Mouse (Mus musculus): Measurements from ENCODE around the gene Gm30083.

Gm30083 gene

GRCm38 (mm10) chr14:33959341-33959740 lies 55.6 kb downstream of the Gm30083 start:
- DNase-seq (ENCODE audit: low read depth, low spot score) = no peak

- DNase-seq (ENCODE audit: low read depth, low spot score) = no peak
Observed at GRCm38 (mm10) chr14:33958841-33959240, 56.1 kb downstream of the Gm30083 start.

DNA sequence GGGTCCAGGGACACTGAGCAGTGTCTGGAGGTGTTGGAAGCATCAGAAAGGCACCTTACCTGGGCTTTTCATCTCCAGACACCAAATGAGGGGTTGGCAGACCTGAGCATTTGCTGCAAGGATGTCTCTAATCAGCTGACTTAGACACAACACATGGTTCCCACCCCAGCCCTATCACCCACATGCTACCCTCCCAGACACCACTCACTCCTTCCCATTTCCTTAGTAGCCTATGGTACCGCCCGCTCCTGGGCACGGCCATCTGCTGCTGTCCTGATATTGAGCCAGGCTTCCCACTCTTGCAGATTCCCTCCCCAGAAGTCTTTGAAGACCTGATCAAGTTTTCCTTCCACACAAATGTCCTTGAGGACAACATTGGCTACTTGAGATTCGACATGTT lies 56.8 kb downstream of the Gm30083 start:
- DNase-seq (ENCODE audit: low read depth, low spot score) = no peak

DNA sequence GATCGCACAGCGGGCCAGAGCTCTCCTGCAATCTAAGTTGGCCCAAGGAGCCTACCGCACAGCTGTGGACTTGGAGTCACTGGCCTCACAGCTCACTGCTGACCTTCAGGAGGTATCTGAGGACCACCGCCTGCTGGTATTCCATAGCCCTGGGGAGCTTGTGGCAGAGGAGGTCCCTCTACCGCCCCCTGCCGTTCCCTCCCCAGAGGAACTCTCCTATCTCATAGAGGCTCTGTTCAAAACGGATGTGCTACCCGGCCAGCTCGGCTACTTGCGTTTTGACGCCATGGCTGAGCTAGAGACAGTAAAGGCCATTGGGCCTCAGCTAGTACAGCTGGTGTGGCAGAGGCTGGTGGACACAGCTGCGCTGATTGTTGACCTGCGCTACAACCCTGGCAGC lies 58.9 kb downstream of the Gm30083 start:
- no peak for DNase-seq (ENCODE audit: low read depth, low spot score)

GRCm38 (mm10) chr14:33953761-33954160 lies 61.2 kb downstream of the Gm30083 start, which contains the start of gene Rbp3:
Gene Rbp3, plus strand, starts transcription at chr14:33954003.
- DNase-seq (ENCODE audit: low read depth, low spot score) = no peak

DNA sequence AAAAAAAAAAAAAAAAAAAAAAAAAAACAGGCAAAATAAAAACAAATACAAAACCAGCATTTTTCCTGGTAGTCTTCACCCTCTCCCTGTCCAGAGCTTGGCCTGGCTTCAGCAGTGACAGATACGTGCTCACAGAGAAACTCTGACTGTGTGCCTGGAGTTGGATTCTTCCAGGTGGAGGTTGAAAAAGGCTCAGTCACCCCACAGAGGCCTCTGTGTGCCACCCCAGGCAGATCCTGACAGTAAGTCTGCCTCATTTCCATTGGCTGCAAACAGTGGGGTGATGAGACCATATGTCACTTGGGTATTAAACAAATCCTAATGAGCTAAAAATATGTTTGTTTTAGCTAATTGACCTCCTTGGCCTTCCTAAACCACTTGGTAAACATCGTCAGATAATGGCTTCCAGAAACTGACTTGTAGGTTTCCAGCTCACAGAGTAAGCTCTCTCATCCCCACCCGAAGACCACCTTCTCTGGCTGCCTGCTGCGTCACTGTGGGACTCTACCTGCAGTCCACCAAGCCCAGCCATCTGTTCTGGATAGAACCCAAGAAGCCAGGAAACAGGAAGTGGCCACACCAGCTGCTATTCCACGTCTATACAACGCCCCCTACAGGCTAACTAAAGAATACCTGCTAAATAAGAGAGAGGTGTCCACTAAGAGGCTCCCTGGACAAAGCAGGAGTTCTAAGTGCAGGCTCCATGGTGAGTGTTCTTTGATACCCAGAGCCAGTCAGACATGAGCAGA lies 62.6 kb downstream of the Gm30083 start:
- DNase-seq (ENCODE audit: low read depth, low spot score) = no peak

DNA sequence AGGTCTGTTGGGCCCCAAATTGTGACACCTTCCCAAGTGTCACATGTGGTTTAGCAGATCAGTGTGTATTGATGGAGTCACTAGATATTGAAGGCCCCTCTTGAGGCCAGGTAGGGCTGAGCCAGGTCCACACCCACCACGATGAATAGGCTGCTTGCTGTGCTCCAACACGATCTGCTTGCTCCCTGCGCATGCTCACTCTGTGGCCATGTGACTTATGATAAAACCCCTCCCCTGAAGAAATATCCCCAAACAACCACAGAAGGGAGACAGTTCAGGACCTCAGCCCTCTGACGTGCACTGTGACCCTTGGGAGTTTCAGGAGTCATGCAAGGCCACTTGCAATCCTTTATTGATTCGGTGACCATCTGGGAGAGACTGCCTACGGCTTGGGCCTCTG lies 68.9 kb downstream of the Gm30083 start:
- DNase-seq (ENCODE audit: low read depth, low spot score) = no peak

DNA sequence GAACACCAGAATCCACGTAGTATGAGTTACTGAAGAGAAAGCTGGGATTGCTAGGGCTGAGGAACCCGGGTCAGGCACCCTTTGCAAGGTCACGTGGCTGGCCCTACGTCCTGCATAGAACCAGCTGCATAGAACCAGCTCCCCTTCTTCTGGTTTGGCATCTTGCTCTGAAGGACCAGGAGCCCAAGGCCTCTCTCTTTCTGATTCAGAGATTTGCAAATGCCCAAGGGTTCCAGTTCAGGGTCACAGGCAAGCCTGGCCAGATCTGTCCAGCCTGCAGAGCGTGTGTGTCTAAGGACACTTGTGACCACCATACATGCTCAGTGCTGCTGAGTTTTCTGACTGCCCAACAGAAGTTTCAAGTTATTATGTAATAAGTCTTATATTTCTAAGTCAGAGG lies 72.8 kb downstream of the Gm30083 start:
- no peak for DNase-seq (ENCODE audit: low read depth, low spot score)

DNA sequence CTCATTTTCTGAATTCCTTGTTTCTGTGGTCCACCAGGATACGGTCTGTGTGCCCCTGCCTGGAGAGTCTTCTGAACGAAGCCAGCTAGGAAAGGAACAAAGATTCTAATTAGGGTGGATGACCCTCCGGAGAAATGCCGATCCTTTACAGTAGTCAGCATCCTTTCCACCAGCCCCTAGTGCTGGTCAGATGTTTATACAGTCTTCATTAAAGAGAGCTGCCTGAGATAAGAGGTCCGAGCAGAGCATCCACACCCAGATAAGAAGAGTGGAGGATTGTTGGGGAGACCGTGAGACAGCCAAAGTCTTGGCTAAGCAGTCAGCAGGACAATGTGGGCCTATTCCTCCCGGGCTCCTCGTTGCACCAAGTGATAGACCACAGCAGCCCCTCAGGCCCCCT lies 74.2 kb downstream of the Gm30083 start, which contains the start of gene Gdf2:
Gene Gdf2, plus strand, starts transcription at position 301 of the 400 bp plus-strand sequence.
- no peak for DNase-seq (ENCODE audit: low read depth, low spot score)

DNA sequence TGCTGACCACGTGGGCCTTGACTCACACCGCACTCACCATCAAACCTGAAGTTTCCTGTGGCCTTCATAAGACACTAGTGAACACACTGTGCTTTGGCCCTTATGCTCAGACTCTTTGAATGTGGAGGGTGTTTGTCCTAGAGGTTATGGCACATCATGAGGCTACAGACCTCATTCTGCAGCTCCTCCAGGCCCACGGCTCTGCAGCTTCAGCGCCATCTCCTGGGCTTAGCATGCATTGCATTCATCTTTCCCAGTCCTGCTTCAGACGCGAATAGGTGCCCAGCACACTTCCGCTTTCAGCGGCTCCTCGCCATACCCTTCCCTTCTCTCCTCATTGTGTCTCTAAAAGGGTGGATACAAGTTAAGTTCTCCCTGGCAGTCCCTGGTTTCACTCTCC lies 75.9 kb downstream of the Gm30083 start:
- no peak for DNase-seq (ENCODE audit: low read depth, low spot score)

Data from c-Kit-negative CD71-positive TER-119-positive erythroid progenitor cells, embryonic 14.5 days (primary cell).